Comparison of ENCODE assay signal across 11 mouse cellular contexts in genomic region chr1:178357776-178358710, GRCm38 (mm10). TPM values are rescaled to one million over a fixed set of nuclear protein-coding genes. Genes with fewer than 3 reads are reported as not detected.
A peak's percentile ranks its signal among the peaks of the same experiment; 100 is the strongest.
DNase-seq lines count a peak whose midpoint lies in the region; ATAC-seq and TF ChIP-seq lines count a peak whose summit lies in the region.
"Had no signal": no experiment of that assay in that cellular context is flagged by ENCODE, and none has a peak within 500 bp of the region (broad histone marks: within the 10 kb centered on the region; RNA-seq: fewer than 3 reads in every experiment).

No protein-coding gene starts in this region.

- H3K4me3 ChIP-seq in lung, embryonic 16.5 days (ENCODE audit: low read length): no peak overlapping the region
- H3K4me3 ChIP-seq in lung, adult 2 months (replicated peaks; ENCODE audit: extremely low read depth, low read depth, low read length): no peak overlapping the region
- H3K4me3 ChIP-seq: forebrain, embryonic 10.5 days; limb, embryonic 15.5 days had no signal

- no peak for TF ChIP-seq CTCF in lung, adult 2 months (IDR thresholded peaks at IDR 0.05; ENCODE audit: insufficient read depth, low read length)

- WGBS in lung, embryonic 16.5 days: 59% methylated on average over 12 of the region's 12 CpGs
- 65% methylated on average over 12 of the region's 12 CpGs for WGBS in lung, adult 2 months

- peak; percentile 38 for ATAC-seq in lung, embryonic 16.5 days (ENCODE audit: low read depth)

- H3K9me3 ChIP-seq in lung, embryonic 16.5 days (ENCODE audit: control insufficient read depth, low read length): no peaks in the 10 kb centered on the region
- H3K9me3 ChIP-seq: forebrain, embryonic 10.5 days; limb, embryonic 15.5 days had no signal

- H3K9ac ChIP-seq in lung, embryonic 16.5 days (ENCODE audit: low read length): no peak overlapping the region
- H3K9ac ChIP-seq: limb, embryonic 15.5 days had no signal

- H3K4me1 ChIP-seq in lung, embryonic 16.5 days (replicated peaks; ENCODE audit: control insufficient read depth, insufficient read depth, low read length): no peaks in the 10 kb centered on the region
- H3K4me1 ChIP-seq in lung, adult 2 months (ENCODE audit: control insufficient read depth, insufficient read depth, low read length): no peaks in the 10 kb centered on the region
- H3K4me1 ChIP-seq: forebrain, embryonic 10.5 days had no signal

- no peaks in the 10 kb centered on the region for H3K36me3 ChIP-seq in lung, embryonic 16.5 days (ENCODE audit: control insufficient read depth, insufficient read depth, low read length)
- H3K36me3 ChIP-seq: forebrain, embryonic 10.5 days; limb, embryonic 15.5 days had no signal

- 0 out of 2 replicates have a peak overlapping the region, but pooled peaks have one; percentile 15 for H3K27ac ChIP-seq in lung, embryonic 16.5 days (ENCODE audit: low read length)
- H3K27ac ChIP-seq: forebrain, embryonic 10.5 days; limb, embryonic 15.5 days had no signal

- H3K4me2 ChIP-seq in lung, embryonic 16.5 days (ENCODE audit: low read depth, low read length): no peak overlapping the region
- H3K4me2 ChIP-seq: limb, embryonic 15.5 days had no signal

- no peak for TF ChIP-seq POLR2A in lung, adult 2 months (IDR thresholded peaks at IDR 0.05; ENCODE audit: borderline replicate concordance, extremely low read depth, low read depth, low read length)

- no peaks in the 10 kb centered on the region for H3K27me3 ChIP-seq in lung, embryonic 16.5 days (ENCODE audit: control insufficient read depth, insufficient read depth, low read depth, low read length)
- H3K27me3 ChIP-seq: limb, embryonic 15.5 days had no signal

- DNase-seq in lung, adult 2 months: no peak
- DNase-seq in frontal cortex, postnatal 10 days (ENCODE audit: low spot score in 2 of 2): peak; percentile 46 to 72
- DNase-seq in left cerebral cortex, adult 18-20 months (ENCODE audit: low spot score in 2 of 2): peak; percentile 70 to 80
- DNase-seq in right cerebral cortex, postnatal 36 days (ENCODE audit: low spot score in 2 of 2): peak; percentile 82
- no peak for DNase-seq in adrenal gland, adult 8-10 months
- DNase-seq in thymus, postnatal 0 days (ENCODE audit: low spot score): no peak
- DNase-seq: adrenal gland, postnatal 36 days; thymus, postnatal 4 days had no signal

RNA-seq across cellular contexts. Expression of gene Hnrnpu, which starts 20.4 kb away (rescaled TPM):
- 209 and 239 TPM in 2 replicates for polyA plus RNA-seq in lung, embryonic 16.5 days (2015; fragmentation: Nextera tagmentation; extraction: Ambion mirVana)
- 48.3 and 65.0 TPM in 2 replicates for polyA plus RNA-seq in lung, adult 2 months (2012; rRNA removed)
- total RNA-seq in left cerebral cortex, adult 18-20 months (2021): 100 to 1,000 TPM; 419 to 428 TPM
- 100 to 1,000 TPM; 325 to 418 (median 399) TPM for total RNA-seq in adrenal gland, adult 8-10 months (2022)
- 398 and 450 TPM in 2 replicates for polyA plus RNA-seq in thymus, postnatal 0 days (2015; fragmentation: Nextera tagmentation; extraction: Ambion mirVana)

RNA-seq across cellular contexts. Expression of gene Cox20, which starts 39.1 kb away (rescaled TPM):
- 113 and 141 TPM in 2 replicates for polyA plus RNA-seq in lung, embryonic 16.5 days (2015; fragmentation: Nextera tagmentation; extraction: Ambion mirVana)
- polyA plus RNA-seq in lung, adult 2 months (2012; rRNA removed): 7.3 and 12.4 TPM in 2 replicates
- 10 to 100 TPM; 33.1 to 34.6 TPM for total RNA-seq in left cerebral cortex, adult 18-20 months (2021)
- total RNA-seq in adrenal gland, adult 8-10 months (2022): 100 to 1,000 TPM in 1 of 4 experiments, 10 to 100 TPM in 3; 58.5 to 120 (median 76.1) TPM
- polyA plus RNA-seq in thymus, postnatal 0 days (2015; fragmentation: Nextera tagmentation; extraction: Ambion mirVana): 195 and 218 TPM in 2 replicates

RNA-seq across cellular contexts. Expression of gene Efcab2, which starts 47.8 kb away (rescaled TPM):
- polyA plus RNA-seq in lung, embryonic 16.5 days (2015; fragmentation: Nextera tagmentation; extraction: Ambion mirVana): 6.0 and 6.5 TPM in 2 replicates
- polyA plus RNA-seq in lung, adult 2 months (2012; rRNA removed): 0.38 and 0.82 TPM in 2 replicates
- total RNA-seq in left cerebral cortex, adult 18-20 months (2021): 10 to 100 TPM in 1 of 2 experiments, 1 to 10 TPM in 1; 9.9 to 12.1 TPM
- total RNA-seq in adrenal gland, adult 8-10 months (2022): 1 to 10 TPM; 3.4 to 5.2 (median 4.1) TPM
- 6.3 and 7.2 TPM in 2 replicates for polyA plus RNA-seq in thymus, postnatal 0 days (2015; fragmentation: Nextera tagmentation; extraction: Ambion mirVana)

Comparison
In these comparisons a context has a peak if more than half of its experiments do, and no peak if none do; other contexts are left out.
1. DNase-seq: peak in frontal cortex, postnatal 10 days (2 of 2), left cerebral cortex, adult 18-20 months (2 of 2) and right cerebral cortex, postnatal 36 days (2 of 2); none in lung, adult 2 months (single experiment), adrenal gland, adult 8-10 months (single experiment) and thymus, postnatal 0 days (single experiment).